Mouse (Mus musculus): ENCODE data around the gene Fabp6. TPM values are rescaled to one million over a fixed set of nuclear protein-coding genes. Genes with fewer than 3 reads are reported as not detected.

The Fabp6 gene
- total and polyA plus RNA-seq, 3 experiments: not detected

DNA sequence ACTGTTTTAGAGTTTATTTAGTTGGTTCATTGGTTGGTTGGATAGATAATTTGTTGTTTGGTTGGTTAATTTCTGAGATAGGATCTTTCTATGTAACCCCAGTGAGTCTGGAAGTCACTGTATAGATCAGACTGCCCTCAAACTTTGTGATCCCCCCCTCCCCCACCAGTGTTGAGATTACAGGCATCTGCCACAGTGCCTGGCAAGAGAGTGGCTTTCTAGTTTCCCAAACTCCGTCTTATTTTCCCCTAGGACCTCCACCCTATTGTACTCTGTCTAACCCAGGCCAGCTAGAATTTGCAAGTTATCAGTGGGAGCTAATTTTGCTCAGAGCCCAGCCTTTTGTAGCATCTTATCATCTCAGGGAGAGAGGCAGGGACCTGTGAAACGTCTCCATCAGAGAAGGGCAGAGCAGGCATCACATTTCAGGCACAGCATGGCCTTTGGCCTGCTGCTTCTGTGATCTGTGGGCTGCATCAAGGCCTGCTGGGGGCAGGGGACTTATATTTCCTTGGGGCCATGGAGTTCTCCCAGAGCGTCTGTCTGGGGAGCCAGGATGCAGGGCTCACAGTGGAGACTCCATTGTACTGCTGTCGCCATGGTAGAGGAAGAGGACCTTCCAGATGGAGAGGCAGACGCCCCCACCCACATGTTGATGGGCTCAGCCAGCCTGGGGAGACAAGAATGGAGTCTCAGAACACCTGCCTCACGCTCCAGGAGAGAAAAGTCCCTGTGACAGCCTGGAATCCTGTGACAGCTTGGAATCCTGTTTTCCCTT, 41.6 kb downstream of the Fabp6 start:
- no peak overlapping the region for H3K4me2 ChIP-seq (ENCODE audit: insufficient read depth, low read depth, poor library complexity, severe bottlenecking)
- no peaks in the 10 kb centered on the region for H3K4me1 ChIP-seq (ENCODE audit: control insufficient read depth in 1 of 2, insufficient read depth in 2 of 2)
- H3K79me2 ChIP-seq (replicated peaks; ENCODE audit: control insufficient read depth, extremely low read depth, insufficient read depth, poor library complexity, severe bottlenecking): no peaks in the 10 kb centered on the region
- H3K36me3 ChIP-seq (replicated peaks in 1 of 2; ENCODE audit: control insufficient read depth in 1 of 2, insufficient read depth in 1 of 2, low read length in 1 of 2): no peaks in the 10 kb centered on the region
- H3K27ac ChIP-seq (ENCODE audit: insufficient read depth, low read depth): no peak overlapping the region
- no peak for DNase-seq (ENCODE audit: extremely low read depth)
- H3K9me3 ChIP-seq (replicated peaks; ENCODE audit: low read length): no peaks in the 10 kb centered on the region
- H3K4me3 ChIP-seq (replicated peaks in 1 of 3; ENCODE audit: low read depth in 2 of 3, low read length in 2 of 3, poor library complexity in 1 of 3): no peak overlapping the region
- H3K27me3 ChIP-seq (replicated peaks): no peaks in the 10 kb centered on the region
- in situ Hi-C loops (cut with MboI; ENCODE audit: low pct_ligation_motif_present, low pct_unique_long_range_greater_than_20kb, low sequenced_read_pairs) (no loop called here), dilution Hi-C loops (cut with MboI; ENCODE audit: extremely low pct_ligation_motif_present, extremely low pct_unique_long_range_greater_than_20kb, low sequenced_read_pairs) (no loop called here)
- TF ChIP-seq NRF1 (IDR thresholded peaks at IDR 0.05; ENCODE audit: low read depth, low read length) (no peak), JUN (IDR thresholded peaks at IDR 0.05; ENCODE audit: insufficient read depth, low read depth, low read length) (no peak), CHD1 (IDR thresholded peaks at IDR 0.05; ENCODE audit: low read depth, low read length) (no peak), E2F4 (IDR thresholded peaks at IDR 0.05; ENCODE audit: insufficient replicate concordance, low read depth, low read length) (no peak), JUND (conservative IDR thresholded peaks at IDR 0.05; ENCODE audit: low read depth, low read length) (no peak), PAX5 (IDR thresholded peaks at IDR 0.05; ENCODE audit: low read length) (no peak), POLR2AphosphoS2 (IDR thresholded peaks at IDR 0.05; ENCODE audit: low read depth, low read length) (no peak), USF2 (conservative IDR thresholded peaks at IDR 0.05; ENCODE audit: low read depth, low read length) (no peak), GABPA (IDR thresholded peaks at IDR 0.05; ENCODE audit: insufficient replicate concordance, low read depth, low read length) (no peak), ELF1 (IDR thresholded peaks at IDR 0.05; ENCODE audit: low read depth, low read length) (no peak), MYC (IDR thresholded peaks at IDR 0.05; ENCODE audit: low read depth, low read length) (no peak), MAX (IDR thresholded peaks at IDR 0.05; ENCODE audit: low read length) (no peak), UBTF (IDR thresholded peaks at IDR 0.05; ENCODE audit: low read depth, low read length) (no peak)
- H3K9ac ChIP-seq (ENCODE audit: insufficient read depth, low read depth): no peak overlapping the region

DNA sequence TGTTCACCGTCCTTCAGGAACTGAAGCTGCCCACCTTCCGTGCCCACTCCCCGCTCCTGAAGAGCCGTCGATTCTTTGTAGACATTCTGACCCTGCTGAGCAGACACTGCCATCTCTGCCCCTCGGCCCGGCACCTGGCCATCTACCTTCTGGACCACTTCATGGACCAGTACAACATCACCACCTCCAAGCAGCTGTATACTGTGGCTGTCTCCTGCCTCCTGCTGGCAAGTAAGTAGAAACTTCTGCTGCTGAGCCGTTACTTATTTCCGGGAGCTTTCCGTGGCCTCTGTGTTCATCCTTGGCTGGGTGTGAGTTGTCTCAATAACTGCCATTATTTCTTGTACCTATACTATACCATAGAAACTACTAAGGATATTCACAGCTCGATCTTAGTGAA, 44.8 kb downstream of the Fabp6 start:
- H3K4me3 ChIP-seq (replicated peaks in 1 of 3; ENCODE audit: low read depth in 2 of 3, low read length in 2 of 3, poor library complexity in 1 of 3): no peak overlapping the region
- peak in 1 of 2 experiments; percentile 66; a peak in 2 of 4 replicates for TF ChIP-seq CTCF (conservative IDR thresholded peaks at IDR 0.05 in 1 of 2, IDR thresholded peaks at IDR 0.05 in 1 of 2; ENCODE audit: low read depth in 2 of 2, low read length in 2 of 2)
- no peak for TF ChIP-seq CHD1 (IDR thresholded peaks at IDR 0.05; ENCODE audit: low read depth, low read length)
- TF ChIP-seq ELF1 (IDR thresholded peaks at IDR 0.05; ENCODE audit: low read depth, low read length): 0 out of 2 replicates have a peak, but pooled peaks have one; percentile 14
- peak; percentile 52 for TF ChIP-seq RAD21 (IDR thresholded peaks at IDR 0.05; ENCODE audit: low read depth, low read length)
- TF ChIP-seq SMC3 (IDR thresholded peaks at IDR 0.05; ENCODE audit: low read depth, low read length): peak; percentile 57
- no peak for TF ChIP-seq IRF4 (IDR thresholded peaks at IDR 0.05; ENCODE audit: low read depth, low read length)
- no peaks in the 10 kb centered on the region for H3K36me3 ChIP-seq (replicated peaks in 1 of 2; ENCODE audit: control insufficient read depth in 1 of 2, insufficient read depth in 1 of 2, low read length in 1 of 2)
- peaks cover 3% of the 10 kb centered on the region for H3K27me3 ChIP-seq (replicated peaks)
- no peaks in the 10 kb centered on the region for H3K79me2 ChIP-seq (replicated peaks; ENCODE audit: control insufficient read depth, extremely low read depth, insufficient read depth, poor library complexity, severe bottlenecking)
- no peaks in the 10 kb centered on the region for H3K9me3 ChIP-seq (replicated peaks; ENCODE audit: low read length)
- 0 out of 4 replicates have a peak, but pooled peaks cover 0 to 3% of the 10 kb centered on the region in 2 experiments for H3K4me1 ChIP-seq (ENCODE audit: control insufficient read depth in 1 of 2, insufficient read depth in 2 of 2)
- H3K27ac ChIP-seq (ENCODE audit: insufficient read depth, low read depth): no peak overlapping the region
- no peak overlapping the region for H3K9ac ChIP-seq (ENCODE audit: insufficient read depth, low read depth)
- no peak for DNase-seq (ENCODE audit: extremely low read depth)
- dilution Hi-C loops (cut with MboI; ENCODE audit: extremely low pct_ligation_motif_present, extremely low pct_unique_long_range_greater_than_20kb, low sequenced_read_pairs) (no loop called here), in situ Hi-C loops (cut with MboI; ENCODE audit: low pct_ligation_motif_present, low pct_unique_long_range_greater_than_20kb, low sequenced_read_pairs) (no loop called here)
- H3K4me2 ChIP-seq (ENCODE audit: insufficient read depth, low read depth, poor library complexity, severe bottlenecking): no peak overlapping the region

Data from CH12.LX (cell line).